Mouse (Mus musculus) forelimb bud, embryonic 11.5 days (tissue): ENCODE measurements around the gene Dcaf7.
A peak's percentile ranks its signal among the peaks of the same experiment; 100 is the strongest.
"Not testable (repeated sequence)": the region's sequence is repeated elsewhere in the genome, so short reads cannot be mapped to it uniquely, and the experiment has no call there.

Experiments
- DNase-seq: peaks from one replicate; pipeline ENCODE4 v3.0.0-alpha.2; 2012; ENCODE audit warnings: low read depth, low spot score

Dcaf7 gene

GRCm38 (mm10) chr11:106036548-106037417 is at the start of gene Dcaf7:
Gene Dcaf7, plus strand, starts transcription at chr11:106036872.
- peak; percentile 98 for DNase-seq

- DNase-seq, result no peak
These were observed 49.2 kb upstream of the Dcaf7 start for GRCm38 (mm10) chr11:105987446-105987845.

GRCm38 (mm10) chr11:105989446-105989845 is 47.2 kb upstream of the Dcaf7 start:
- DNase-seq, result no peak

GRCm38 (mm10) chr11:105990231-105990630 is 46.4 kb upstream of the Dcaf7 start:
- no peak for DNase-seq

GRCm38 (mm10) chr11:105994375-105994774 is 42.3 kb upstream of the Dcaf7 start, which contains the start of gene Ace3:
Gene Ace3, plus strand, starts transcription at chr11:105994675.
- no peak for DNase-seq

GRCm38 (mm10) chr11:106000062-106000461 is 36.6 kb upstream of the Dcaf7 start:
- DNase-seq, result no peak

- DNase-seq, result no peak
These were observed 35.0 kb upstream of the Dcaf7 start for GRCm38 (mm10) chr11:106001718-106002117.

GRCm38 (mm10) chr11:106004576-106004975 is 32.1 kb upstream of the Dcaf7 start:
- DNase-seq, result no peak

- DNase-seq, result no peak
These were observed 30.7 kb upstream of the Dcaf7 start for GRCm38 (mm10) chr11:106005970-106006369.

GRCm38 (mm10) chr11:106007821-106008220 is 28.9 kb upstream of the Dcaf7 start, which contains the start of gene Kcnh6:
Gene Kcnh6, plus strand, starts transcription at chr11:106008124.
- peak; percentile 79 for DNase-seq

- DNase-seq, result peak; percentile 11
These were observed 24.0 kb upstream of the Dcaf7 start for GRCm38 (mm10) chr11:106012711-106013110.

GRCm38 (mm10) chr11:106013556-106014225 is 23.0 kb upstream of the Dcaf7 start:
- no peak for DNase-seq

GRCm38 (mm10) chr11:106016440-106016839 is 20.2 kb upstream of the Dcaf7 start:
- no peak for DNase-seq

- peak; percentile 3 for DNase-seq
These were observed 16.5 kb upstream of the Dcaf7 start for GRCm38 (mm10) chr11:106020051-106020763.

- no peak for DNase-seq
These were observed 10.9 kb upstream of the Dcaf7 start for GRCm38 (mm10) chr11:106025774-106026173.

GRCm38 (mm10) chr11:106026465-106027151 is 10.1 kb upstream of the Dcaf7 start:
- DNase-seq, result peak; percentile 40

- no peak for DNase-seq
These were observed 9.1 kb upstream of the Dcaf7 start for GRCm38 (mm10) chr11:106027607-106028006.

GRCm38 (mm10) chr11:106032074-106032473 is 4.6 kb upstream of the Dcaf7 start:
- not testable (repeated sequence) for DNase-seq

- DNase-seq, result no peak
These were observed 3.2 kb upstream of the Dcaf7 start for GRCm38 (mm10) chr11:106033491-106033919.

- no peak for DNase-seq
These were observed 1.7 kb upstream of the Dcaf7 start for GRCm38 (mm10) chr11:106034986-106035385.

- DNase-seq, result peak; percentile 57
These were observed 713 bp downstream of the Dcaf7 start for GRCm38 (mm10) chr11:106037418-106037751.
